Mouse (Mus musculus): ENCODE measurements around the gene Tmem158.

The Tmem158 gene

GRCm38 (mm10) chr9:123243988-123244387, 16.6 kb downstream of the Tmem158 start:
- peak in 1 of 2 experiments; percentile 21 for DNase-seq

DNA sequence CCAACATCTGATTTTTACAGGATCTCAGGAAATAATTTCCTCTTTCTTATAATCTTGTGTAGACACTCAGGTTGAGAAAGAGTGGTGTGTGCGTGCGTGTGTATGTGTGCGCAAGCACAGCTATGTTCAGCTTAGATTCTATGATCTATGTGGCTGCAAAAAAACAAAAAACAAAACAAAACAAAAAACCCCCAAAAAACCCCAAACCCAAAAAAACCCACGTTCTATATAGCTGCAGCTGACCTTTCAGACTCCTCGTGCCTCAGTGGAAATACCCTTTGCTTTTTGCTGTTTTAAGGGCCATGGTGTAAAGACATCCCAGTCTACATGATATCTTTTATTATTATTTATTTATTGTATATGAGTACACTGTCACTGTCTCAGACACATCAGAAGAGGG, 19.4 kb downstream of the Tmem158 start:
- DNase-seq, result no peak

- DNase-seq, result no peak
Measured at GRCm38 (mm10) chr9:123240751-123241150, 19.8 kb downstream of the Tmem158 start.

DNA sequence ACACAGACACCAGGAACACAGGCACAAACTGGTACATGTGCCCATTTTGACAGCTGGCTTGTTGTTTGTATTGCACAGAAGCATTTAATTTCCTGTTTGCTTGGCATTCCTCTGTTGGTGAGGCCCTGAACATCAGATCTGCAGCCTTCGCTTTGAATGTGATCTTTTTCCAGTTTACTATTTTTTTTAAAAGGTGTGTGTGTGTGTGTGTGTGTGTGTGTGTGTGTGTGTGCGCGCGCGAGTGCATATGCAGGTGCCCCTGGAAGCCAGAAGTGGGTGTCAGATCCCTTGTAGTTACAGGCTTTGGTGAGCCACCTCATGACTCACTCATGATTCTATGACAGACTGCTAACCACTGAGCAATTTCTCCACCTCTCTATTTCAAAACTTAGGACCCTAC, 20.3 kb downstream of the Tmem158 start:
- no peak for DNase-seq

- DNase-seq, result no peak
Measured at GRCm38 (mm10) chr9:123239651-123240050, 20.9 kb downstream of the Tmem158 start.

DNA sequence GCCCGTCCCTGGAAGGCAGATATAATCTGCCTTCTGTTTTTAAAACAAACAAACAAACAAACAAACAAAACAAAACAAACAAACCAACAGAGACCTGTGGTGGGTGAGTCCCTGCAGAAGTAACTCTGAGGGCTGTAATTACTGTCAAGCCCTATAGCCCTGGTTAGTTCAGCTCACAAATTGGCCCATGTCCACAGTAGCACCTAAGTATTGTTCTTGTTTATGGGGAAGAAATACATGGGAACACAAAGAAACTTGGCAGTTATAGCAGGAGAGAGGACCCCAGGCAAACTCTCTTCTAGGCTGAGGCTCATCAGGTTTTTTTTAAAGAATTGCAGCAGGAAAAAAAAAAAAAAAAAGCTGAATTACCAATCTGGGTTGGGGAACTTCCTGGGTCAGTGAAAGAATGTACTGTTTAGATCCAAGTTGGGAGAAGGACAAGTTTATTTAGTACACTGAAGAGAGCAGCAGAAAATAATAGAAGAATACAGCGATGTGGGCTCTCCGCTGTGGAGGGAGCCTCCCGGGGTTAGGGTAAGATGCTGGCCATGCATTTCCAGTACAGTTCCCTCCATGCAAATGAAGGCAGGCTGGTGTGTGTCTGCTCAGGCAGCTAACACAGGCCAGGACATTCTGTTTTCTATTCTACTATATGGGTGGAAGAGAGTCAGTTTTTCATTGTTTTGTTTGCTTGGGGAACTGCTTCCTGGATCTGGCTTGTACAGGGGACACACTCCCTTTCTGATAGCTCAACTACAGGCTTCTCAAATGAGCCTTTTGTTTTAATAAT, 22.1 kb downstream of the Tmem158 start:
- peak; percentile 19 to 41 for DNase-seq

DNA sequence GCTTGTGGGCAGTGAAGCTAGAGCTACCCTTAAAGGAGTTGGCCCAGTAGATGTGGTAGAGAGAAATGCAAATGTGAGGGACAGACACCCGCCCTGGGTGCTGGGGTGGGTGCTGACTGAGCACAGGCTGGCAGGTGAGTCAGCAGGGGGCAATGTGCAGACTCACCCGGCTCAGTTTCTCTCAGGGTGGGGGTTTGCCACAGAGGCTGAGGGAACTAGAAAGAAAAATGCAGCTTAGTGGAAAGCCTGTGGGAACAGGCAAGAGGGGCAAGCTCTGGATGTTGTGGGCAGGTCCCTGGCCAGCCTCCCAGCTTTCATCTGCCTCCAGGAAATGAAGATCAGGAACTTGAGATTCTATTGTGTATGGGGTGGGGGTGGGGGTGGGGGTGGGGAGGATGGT, 22.8 kb downstream of the Tmem158 start:
- peak; percentile 67 to 73 for DNase-seq

- no peak for DNase-seq
Measured at GRCm38 (mm10) chr9:123235621-123236020, 24.9 kb downstream of the Tmem158 start.

GRCm38 (mm10) chr9:123229826-123230225, 30.7 kb downstream of the Tmem158 start:
- DNase-seq, result no peak

GRCm38 (mm10) chr9:123228671-123229070, 31.9 kb downstream of the Tmem158 start:
- DNase-seq, result no peak

DNA sequence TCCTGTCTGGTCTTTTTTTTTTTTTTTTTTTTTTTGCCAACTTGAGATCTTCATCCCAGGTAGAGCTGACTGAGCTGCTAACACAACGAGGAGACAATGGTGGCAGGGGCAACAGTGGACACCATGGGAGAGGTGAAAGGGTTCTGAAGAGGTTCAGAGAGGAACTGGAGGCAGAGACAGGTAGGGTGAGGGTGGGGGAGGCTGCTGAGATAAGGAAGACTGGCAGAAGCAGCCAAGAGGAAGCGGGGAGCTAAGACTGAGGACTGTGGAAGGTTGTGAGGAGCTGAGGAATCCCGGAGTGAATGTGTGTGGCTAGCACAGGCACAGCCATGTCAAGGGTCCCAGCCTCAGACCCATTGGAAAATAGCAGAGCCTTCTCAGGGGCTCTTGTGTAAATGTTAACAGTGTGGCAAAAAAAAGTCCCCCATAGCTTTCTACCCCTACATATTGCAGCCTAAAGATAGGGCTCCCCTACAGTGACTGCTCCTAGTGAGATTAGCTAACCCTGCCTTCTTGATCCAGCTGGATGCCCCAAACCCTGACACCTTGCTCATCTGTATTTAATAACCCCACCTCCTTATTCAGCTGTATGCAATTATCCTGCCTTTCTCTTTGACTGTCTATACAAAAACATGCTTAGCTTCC, 33.3 kb downstream of the Tmem158 start:
- no peak for DNase-seq

DNA sequence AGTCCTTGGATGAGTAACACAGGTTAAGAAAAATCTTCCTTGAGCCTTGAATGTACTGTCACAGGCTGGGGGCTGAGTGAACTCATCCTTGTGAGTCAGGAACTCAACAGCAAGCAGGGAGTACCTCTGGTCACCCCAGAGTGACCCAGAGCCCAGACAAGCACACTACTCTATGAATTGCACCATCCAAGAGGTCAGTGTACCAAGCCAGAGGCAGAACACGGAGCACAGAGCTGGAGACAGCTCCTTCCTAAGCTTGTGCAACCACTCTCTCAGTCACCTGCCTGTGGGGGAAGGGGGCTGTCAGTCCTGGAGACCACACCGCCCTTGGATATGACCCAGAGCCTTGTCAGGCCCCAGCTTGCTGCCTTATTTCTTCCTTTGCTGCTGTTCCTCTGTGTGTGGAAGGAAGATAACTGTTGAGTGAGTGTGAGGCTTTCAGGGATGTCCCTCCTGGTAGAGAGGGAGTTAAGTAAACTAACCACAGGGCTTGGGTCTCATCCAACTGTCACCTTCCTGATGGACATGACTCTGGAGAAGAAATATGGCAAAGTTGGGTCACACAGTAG, 35.6 kb downstream of the Tmem158 start:
- DNase-seq, result no peak

GRCm38 (mm10) chr9:123219826-123220225, 40.7 kb downstream of the Tmem158 start:
- peak in 1 of 2 experiments; percentile 24 for DNase-seq

- DNase-seq, result peak; percentile 55 to 75
Measured at GRCm38 (mm10) chr9:123215621-123216440, 44.7 kb downstream of the Tmem158 start, which contains the start of gene Cdcp1. Gene Cdcp1, minus strand, starts transcription at chr9:123216038.

- DNase-seq, result no peak
Measured at GRCm38 (mm10) chr9:123213371-123213770, 47.2 kb downstream of the Tmem158 start.

Measured in kidney, postnatal 4 days (tissue).